9 mouse cellular contexts compared by ENCODE assay signal in the genomic region with DNA sequence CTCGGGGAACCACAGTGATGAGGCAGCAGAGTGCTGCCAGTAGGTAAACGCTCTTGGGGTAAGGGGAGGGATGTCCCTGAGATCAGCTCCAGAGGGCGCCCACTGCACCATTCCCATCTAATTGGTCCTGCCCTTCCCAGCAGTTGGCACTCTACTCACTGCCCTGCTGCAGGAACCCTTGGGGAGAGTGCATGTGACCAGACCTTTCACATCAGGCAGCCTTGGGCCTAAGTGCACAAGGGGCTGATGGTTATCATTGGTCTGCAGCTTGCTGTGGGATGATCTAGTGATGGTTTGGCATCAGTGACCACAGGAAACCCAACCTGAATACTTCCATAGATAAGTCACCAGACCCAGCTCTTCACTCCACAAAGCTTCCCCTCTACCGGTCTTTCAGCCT. TPM values are rescaled to one million over a fixed set of nuclear protein-coding genes. Genes with fewer than 3 reads are reported as not detected.
A peak's percentile ranks its signal among the peaks of the same experiment; 100 is the strongest.
DNase-seq lines count a peak whose midpoint lies in the region; ATAC-seq and TF ChIP-seq lines count a peak whose summit lies in the region.
"Had no signal": no experiment of that assay in that cellular context is flagged by ENCODE, and none has a peak within 500 bp of the region (broad histone marks: within the 10 kb centered on the region; RNA-seq: fewer than 3 reads in every experiment).

No protein-coding gene starts in this region.

- H3K79me3 ChIP-seq in C2C12 (ENCODE audit: low read depth): no peaks in the 10 kb centered on the region

- no peak overlapping the region for H3K4me3 ChIP-seq in C2C12 (ENCODE audit: insufficient read depth, poor library complexity, severe bottlenecking)

- no peak overlapping the region for H3ac ChIP-seq in C2C12 (ENCODE audit: control insufficient read depth, insufficient read length, low read depth)

- no peak for ATAC-seq in CD4-positive, CD25-positive, alpha-beta regulatory T cell, adult 4 months
- no peak for ATAC-seq in activated CD4-positive, CD25-positive, alpha-beta regulatory T cell, adult 4 months

- H3K79me2 ChIP-seq in C2C12 (ENCODE audit: control insufficient read depth, insufficient read depth): no peaks in the 10 kb centered on the region

- peaks cover 29% of the 10 kb centered on the region for H3K36me3 ChIP-seq in C2C12 (ENCODE audit: control insufficient read depth, insufficient read depth)

- peak; percentile 49 for DNase-seq in heart, postnatal 4 days
- no peak for DNase-seq in heart, adult 8-10 months (ENCODE audit: low spot score)
- peak; percentile 64 for DNase-seq in MEL-GATA-1-ER (ENCODE audit: extremely low read depth, low read depth)
- DNase-seq in kidney, postnatal 4 days: peak; percentile 49 to 58
- no peak for DNase-seq in urinary bladder, postnatal 25 days (ENCODE audit: low spot score)
- DNase-seq: gastrocnemius, postnatal 10 days had no signal

- TF ChIP-seq CTCF in C2C12 (IDR thresholded peaks at IDR 0.05; ENCODE audit: control insufficient read depth, insufficient read depth, insufficient read length): peak; percentile 23

- H3K27me3 ChIP-seq in C2C12 (ENCODE audit: control insufficient read depth, insufficient read depth, insufficient read length): no peaks in the 10 kb centered on the region

TF ChIP-seq in C2C12, 6 proteins besides CTCF, POLR2A, EP300 and RAD21:
- no peak for TF ChIP-seq MAX (IDR thresholded peaks at IDR 0.05)
- TF ChIP-seq MYOD1 (IDR thresholded peaks at IDR 0.05; ENCODE audit: control insufficient read depth, insufficient read length, low read depth): no peak
- no peak for TF ChIP-seq USF1 (IDR thresholded peaks at IDR 0.05; ENCODE audit: low read depth)
- TF ChIP-seq CEBPB (IDR thresholded peaks at IDR 0.05; ENCODE audit: low read depth): no peak
- TF ChIP-seq FOSL1 (IDR thresholded peaks at IDR 0.05; ENCODE audit: insufficient read depth, low read length, poor library complexity, severe bottlenecking): no peak
- TF ChIP-seq MYOG (IDR thresholded peaks at IDR 0.05; ENCODE audit: control insufficient read depth, extremely low read depth, insufficient read length): no peak
TF ChIP-seq in C2C12: peak in this region for 0.

RNA-seq across cellular contexts. Expression of a gene that starts 4.6 kb away (rescaled TPM):
- total RNA-seq in heart, postnatal 4 days (2021): 10 to 100 TPM; 20.6 to 22.6 TPM
- total RNA-seq in heart, adult 8-10 months (2022): 10 to 100 TPM; 12.8 to 16.3 (median 13.8) TPM
- polyA plus RNA-seq in C2C12 (2012; fragmentation: generic; extraction: Trizol): 10.7 TPM
- 10 to 100 TPM; 58.5 to 95.0 TPM for polyA plus RNA-seq in CD4-positive, CD25-positive, alpha-beta regulatory T cell, adult 4 months (2017; shearing (Covaris generic))
- polyA plus RNA-seq in activated CD4-positive, CD25-positive, alpha-beta regulatory T cell, adult 4 months (2017; shearing (Covaris generic)): 10 to 100 TPM; 52.2 to 57.6 TPM

Comparison
In these comparisons a context has a peak if more than half of its experiments do, and no peak if none do; other contexts are left out.
1. DNase-seq: peak in heart, postnatal 4 days (single experiment), MEL-GATA-1-ER (single experiment) and kidney, postnatal 4 days (2 of 2); none in heart, adult 8-10 months (single experiment) and urinary bladder, postnatal 25 days (single experiment).